Mouse (Mus musculus): Measurements from ENCODE around the gene Tle6. TPM values are rescaled to one million over a fixed set of nuclear protein-coding genes. Genes with fewer than 3 reads are reported as not detected.

The Tle6 gene
- polyA plus RNA-seq, 1 experiment: 4.3 TPM

DNA sequence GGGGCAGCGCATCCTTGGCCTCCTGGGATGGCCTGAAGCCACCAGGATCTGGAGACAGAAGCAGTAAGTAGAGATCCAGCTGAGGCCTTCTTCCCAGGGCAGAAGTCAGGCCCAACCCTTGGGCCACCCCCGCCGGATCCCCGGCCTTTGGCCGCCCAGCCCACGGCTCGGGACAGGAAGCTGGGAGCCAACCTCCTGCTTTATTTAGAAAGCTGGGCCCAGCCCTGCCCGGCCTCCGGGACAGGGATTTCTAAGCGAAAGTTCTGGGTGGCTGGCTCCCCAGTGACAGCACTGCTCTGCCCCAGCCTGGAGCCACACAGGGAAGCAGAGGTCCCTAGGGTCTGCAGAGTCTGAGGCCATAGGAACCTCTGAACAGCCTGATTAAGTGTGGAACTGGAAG lies 59.1 kb downstream of the Tle6 start:
- 22% methylated on average over 10 of the region's 10 CpGs for WGBS
- no peaks in the 10 kb centered on the region for H3K27me3 ChIP-seq (replicated peaks; ENCODE audit: control insufficient read depth, insufficient read depth, low read length)
- TF ChIP-seq CTCF (conservative IDR thresholded peaks at IDR 0.05; ENCODE audit: insufficient read depth, insufficient read length, low read depth, low read length) (no peak), POLR2A (IDR thresholded peaks at IDR 0.05; ENCODE audit: low read depth, low read length) (no peak)
- no peaks in the 10 kb centered on the region for H3K36me3 ChIP-seq (ENCODE audit: control insufficient read depth, insufficient read depth, low read length)
- H3K27ac ChIP-seq (ENCODE audit: insufficient read depth, low read depth, low read length): peak overlapping the region; percentile 73
- H3K4me3 ChIP-seq (ENCODE audit: insufficient read depth, low read depth, low read length): peak overlapping the region; percentile 9; the same call in 1 of the 2 replicates
- H3K4me1 ChIP-seq (ENCODE audit: control insufficient read depth, insufficient read depth, low read length): peaks cover 30% of the 10 kb centered on the region
- DNase-seq: peak; percentile 88

- H3K27ac ChIP-seq (ENCODE audit: insufficient read depth, low read depth, low read length): peak overlapping the region; percentile 65
- H3K27me3 ChIP-seq (replicated peaks; ENCODE audit: control insufficient read depth, insufficient read depth, low read length): no peaks in the 10 kb centered on the region
- DNase-seq: no peak
- TF ChIP-seq CTCF (conservative IDR thresholded peaks at IDR 0.05; ENCODE audit: insufficient read depth, insufficient read length, low read depth, low read length): no peak
- no peak for TF ChIP-seq POLR2A (IDR thresholded peaks at IDR 0.05; ENCODE audit: low read depth, low read length)
- no peak overlapping the region for H3K4me3 ChIP-seq (ENCODE audit: insufficient read depth, low read depth, low read length)
- H3K4me1 ChIP-seq (ENCODE audit: control insufficient read depth, insufficient read depth, low read length): peaks cover 30% of the 10 kb centered on the region
- 57% methylated on average over 5 of the region's 5 CpGs for WGBS
- no peaks in the 10 kb centered on the region for H3K36me3 ChIP-seq (ENCODE audit: control insufficient read depth, insufficient read depth, low read length)
Observed at GRCm38 (mm10) chr10:81541363-81541762, 59.5 kb downstream of the Tle6 start.

Other genes with a start within 250 kb of the Tle6 start
- 23.4 and 28.1 TPM in 2 replicates for gene Mfsd12, start 243.6 kb downstream of the Tle6 start, polyA plus RNA-seq (2012; rRNA removed)
- 0.16 and 0.61 TPM in 2 replicates for gene 4930404N11Rik, start 235.3 kb downstream of the Tle6 start, polyA plus RNA-seq (2012; rRNA removed)
- 41.1 and 49.8 TPM in 2 replicates for gene Fzr1, start 222.6 kb downstream of the Tle6 start, polyA plus RNA-seq (2012; rRNA removed)
- gene Dohh, start 216.6 kb downstream of the Tle6 start, polyA plus RNA-seq (2012; rRNA removed): 60.6 and 79.8 TPM in 2 replicates
- 2.1 and 2.3 TPM in 2 replicates for gene Gm48551, start 216.6 kb downstream of the Tle6 start, polyA plus RNA-seq (2012; rRNA removed)
- gene Gm48552, start 212.1 kb downstream of the Tle6 start, polyA plus RNA-seq (2012; rRNA removed): 1.0 and 2.8 TPM in 2 replicates
- gene Smim24, start 208.0 kb downstream of the Tle6 start, polyA plus RNA-seq (2012; rRNA removed): 693 and 694 TPM in 2 replicates
- 64.7 and 82.5 TPM in 2 replicates for gene Nfic, start 145.4 kb downstream of the Tle6 start, polyA plus RNA-seq (2012; rRNA removed)
- 0.18 and 0.27 TPM in 2 replicates for gene Celf5, start 118.4 kb downstream of the Tle6 start, polyA plus RNA-seq (2012; rRNA removed)
- gene Ncln, start 104.7 kb downstream of the Tle6 start, polyA plus RNA-seq (2012; rRNA removed): 148 and 190 TPM in 2 replicates
- 2.3 and 4.9 TPM in 2 replicates for gene S1pr4, start 100.9 kb downstream of the Tle6 start, polyA plus RNA-seq (2012; rRNA removed)
- gene Gna15, start 76.8 kb downstream of the Tle6 start, polyA plus RNA-seq (2012; rRNA removed): 1.7 and 2.1 TPM in 2 replicates
- 93.0 and 107 TPM in 2 replicates for gene Gna11, start 55.9 kb downstream of the Tle6 start, polyA plus RNA-seq (2012; rRNA removed)
- gene Aes, start 41.6 kb downstream of the Tle6 start, polyA plus RNA-seq (2012; rRNA removed): 2,250 and 2,535 TPM in 2 replicates
- gene Tle2, start 26.5 kb downstream of the Tle6 start, polyA plus RNA-seq (2012; rRNA removed): 63.7 and 93.5 TPM in 2 replicates
- 1.0 and 1.1 TPM in 2 replicates for gene BC025920, start 5.2 kb upstream of the Tle6 start, polyA plus RNA-seq (2012; rRNA removed)
- 16.3 and 19.7 TPM in 2 replicates for gene Sirt6, start 26.7 kb upstream of the Tle6 start, polyA plus RNA-seq (2012; rRNA removed)
- gene Ankrd24, start 27.5 kb upstream of the Tle6 start, polyA plus RNA-seq (2012; rRNA removed): 67.1 and 81.0 TPM in 2 replicates
- 0.45 and 0.56 TPM in 2 replicates for gene Gm10778, start 48.0 kb upstream of the Tle6 start, polyA plus RNA-seq (2012; rRNA removed)
- gene Zfp433, start 103.8 kb upstream of the Tle6 start, polyA plus RNA-seq (2012; rRNA removed): 0.67 and 0.80 TPM in 2 replicates
- 0.58 and 0.97 TPM in 2 replicates for gene Gm3055, start 170.1 kb upstream of the Tle6 start, polyA plus RNA-seq (2012; rRNA removed)
- gene Gm4767, start 211.1 kb upstream of the Tle6 start, polyA plus RNA-seq (2012; rRNA removed): not detected in 2 replicates

Data from kidney, adult 2 months (tissue).